Mouse (Mus musculus) heart, adult 2 months (tissue): ENCODE measurements around the gene Nup188.

ENCODE experiments used
- CTCF ChIP-seq: fragments of 200-600 bp; IDR thresholded peaks from 2 replicates; pipeline ENCODE4 v1.8.1; 2022; ENCODE audit warnings: antibody characterized with exemption, mild to moderate bottlenecking, moderate library complexity
- POLR2A ChIP-seq: fragments of 200-500 bp; IDR thresholded peaks from 2 replicates; pipeline ENCODE4 v1.6.1; 2011; ENCODE audit warnings: mild to moderate bottlenecking, low read depth, low read length, control low read depth; ENCODE audit not compliant: insufficient read depth

DNA sequence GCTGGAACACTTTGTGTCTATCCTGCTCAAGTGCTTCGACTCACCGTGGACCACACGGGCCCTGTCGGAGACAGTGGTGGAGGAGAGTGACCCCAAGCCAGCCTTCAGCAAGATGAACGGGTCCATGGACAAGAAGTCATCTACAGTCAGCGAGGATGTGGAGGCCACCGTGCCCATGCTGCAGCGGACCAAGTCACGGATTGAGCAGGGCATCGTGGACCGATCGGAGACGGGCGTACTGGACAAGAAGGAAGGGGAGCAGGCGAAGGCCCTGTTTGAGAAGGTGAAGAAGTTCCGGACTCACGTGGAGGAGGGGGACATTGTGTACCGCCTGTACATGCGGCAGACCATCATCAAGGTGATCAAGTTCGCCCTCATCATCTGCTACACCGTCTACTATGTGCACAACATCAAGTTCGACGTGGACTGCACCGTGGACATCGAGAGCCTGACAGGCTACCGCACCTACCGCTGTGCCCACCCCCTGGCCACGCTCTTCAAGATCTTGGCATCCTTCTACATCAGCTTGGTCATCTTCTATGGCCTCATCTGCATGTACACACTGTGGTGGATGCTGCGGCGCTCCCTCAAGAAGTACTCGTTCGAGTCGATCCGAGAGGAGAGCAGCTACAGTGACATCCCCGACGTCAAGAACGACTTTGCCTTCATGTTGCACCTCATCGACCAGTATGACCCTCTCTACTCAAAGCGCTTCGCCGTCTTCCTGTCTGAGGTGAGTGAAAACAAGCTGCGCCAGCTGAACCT is 30.4 kb upstream of the Nup188 start:
- no peak for TF ChIP-seq POLR2A
- TF ChIP-seq CTCF: no peak
